Mouse (Mus musculus) megakaryocyte, embryonic 14.5 days (primary cell): ENCODE results near the gene Csrp2. TPM values are rescaled to one million over a fixed set of nuclear protein-coding genes. Genes with fewer than 3 reads are reported as not detected.

ENCODE experiments used
- H3K27me3 ChIP-seq: replicated peaks from 2 replicates; pipeline ENCODE3; 2012; ENCODE audit warnings: inconsistent platforms
- H3K36me3 ChIP-seq: replicated peaks from 2 replicates; pipeline ENCODE3; 2012; ENCODE audit warnings: low read length, inconsistent platforms, mixed read lengths
- H3K4me1 ChIP-seq: 2 replicates; pipeline ENCODE4 v1.6.1; 2012; ENCODE audit warnings: inconsistent platforms
- H3K4me3 ChIP-seq: replicated peaks from 2 replicates; pipeline ENCODE3; 2012; ENCODE audit warnings: moderate library complexity, mild to moderate bottlenecking, inconsistent platforms
- H3K9me3 ChIP-seq: 2 replicates; pipeline ENCODE4 v1.6.1; 2012; ENCODE audit warnings: inconsistent platforms
- FLI1 ChIP-seq: IDR thresholded peaks from 2 replicates; pipeline ENCODE4 v1.6.1; 2012; ENCODE audit warnings: low read length, inconsistent platforms, mixed read lengths
- GATA1 ChIP-seq: IDR thresholded peaks from 3 replicates; pipeline ENCODE4 v1.6.1; 2012; ENCODE audit warnings: mixed read lengths, low read length, inconsistent platforms, borderline replicate concordance
- polyA plus RNA-seq: library from polyadenylated mRNA; stranded (reverse); fragments of >175 nt; gene quantifications from 2 replicates; pipeline ENCODE4 v1.2.3, GENCODE M21; 2012; ENCODE audit warnings: low replicate concordance; ENCODE audit not compliant: insufficient read depth

Gene Csrp2
- polyA plus RNA-seq, 1 experiment, result 32.9 TPM

- TF ChIP-seq GATA1 (no peak), FLI1 (no peak)
- Histone ChIP-seq H3K4me3 (no peak overlapping the region), H3K36me3 (peaks cover 60% of the 10 kb centered on the region), H3K4me1 (peaks cover 15% of the 10 kb centered on the region), H3K27me3 (no peaks in the 10 kb centered on the region), H3K9me3 (no peaks in the 10 kb centered on the region)
These were observed 63.2 kb downstream of the Csrp2 start for GRCm38 (mm10) chr10:110982771-110983170.

GRCm38 (mm10) chr10:110986682-110987081, 67.1 kb downstream of the Csrp2 start:
- TF ChIP-seq GATA1 (no peak), FLI1 (no peak)
- Histone ChIP-seq H3K27me3 (no peaks in the 10 kb centered on the region), H3K4me3 (no peak overlapping the region), H3K36me3 (peaks cover 24% of the 10 kb centered on the region), H3K9me3 (no peaks in the 10 kb centered on the region), H3K4me1 (peaks cover 30% of the 10 kb centered on the region)

Other genes with a start within 250 kb of the Csrp2 start
- gene E2f7, start 174.3 kb upstream of the Csrp2 start, polyA plus RNA-seq, result 6.2 and 8.4 TPM in 2 replicates
- gene Zdhhc17, start 90.4 kb downstream of the Csrp2 start, polyA plus RNA-seq, result 0.29 and 1.3 TPM in 2 replicates
- gene Osbpl8, start 245.0 kb downstream of the Csrp2 start, polyA plus RNA-seq, result 1.1 and 1.3 TPM in 2 replicates